Mouse (Mus musculus): ENCODE results near the gene Them5. TPM values are rescaled to one million over a fixed set of nuclear protein-coding genes. Genes with fewer than 3 reads are reported as not detected.

Them5 gene
- polyA plus RNA-seq, 1 experiment from 2014 or later: not detected

GRCm38 (mm10) chr3:94364154-94364526 lies 22.2 kb downstream of the Them5 start:
- 0 out of 2 replicates have a peak, but pooled peaks cover 3% of the 10 kb centered on the region for H3K4me1 ChIP-seq (replicated peaks; ENCODE audit: control insufficient read depth, insufficient read depth, low read length)
- WGBS: 3% methylated on average over 23 of the region's 23 CpGs
- H3K4me3 ChIP-seq (ENCODE audit: low read depth, low read length): peak overlapping the region; percentile 42
- H3K9ac ChIP-seq (ENCODE audit: low read length): peak overlapping the region; percentile 71
- H3K9me3 ChIP-seq (ENCODE audit: control insufficient read depth, low read length): no peaks in the 10 kb centered on the region
- peaks cover 19% of the 10 kb centered on the region for H3K27me3 ChIP-seq (replicated peaks; ENCODE audit: control insufficient read depth, insufficient read depth, low read length)
- H3K36me3 ChIP-seq (ENCODE audit: control insufficient read depth, insufficient read depth, low read length): no peaks in the 10 kb centered on the region
- no peak overlapping the region; the same call in 1 of the 2 replicates for H3K27ac ChIP-seq (ENCODE audit: low read depth)
- peak overlapping the region; percentile 74 for H3K4me2 ChIP-seq (ENCODE audit: low read length)
- DNase-seq (ENCODE audit: low spot score) (no peak), ATAC-seq (replicated peaks; ENCODE audit: low FRiP score, low TSS enrichment, low read depth) (peak; percentile 55)

GRCm38 (mm10) chr3:94366761-94367160 lies 24.9 kb downstream of the Them5 start:
- peak; percentile 38; the same call in 1 of the 2 replicates for ATAC-seq (replicated peaks; ENCODE audit: low FRiP score, low TSS enrichment, low read depth)
- no peak overlapping the region for H3K27ac ChIP-seq (ENCODE audit: low read depth)

GRCm38 (mm10) chr3:94367511-94367910 lies 25.6 kb downstream of the Them5 start:
- Histone ChIP-seq H3K36me3 (ENCODE audit: control insufficient read depth, insufficient read depth, low read length) (no peaks in the 10 kb centered on the region), H3K4me3 (ENCODE audit: low read depth, low read length) (no peak overlapping the region), H3K27me3 (replicated peaks; ENCODE audit: control insufficient read depth, insufficient read depth, low read length) (peaks cover 16% of the 10 kb centered on the region), H3K9ac (ENCODE audit: low read length) (no peak overlapping the region), H3K9me3 (ENCODE audit: control insufficient read depth, low read length) (no peaks in the 10 kb centered on the region), H3K4me1 (replicated peaks; ENCODE audit: control insufficient read depth, insufficient read depth, low read length) (peaks cover 8% of the 10 kb centered on the region; the same call in 1 of the 2 replicates), H3K27ac (ENCODE audit: low read depth) (no peak overlapping the region), H3K4me2 (ENCODE audit: low read length) (no peak overlapping the region)
- ATAC-seq (replicated peaks; ENCODE audit: low FRiP score, low TSS enrichment, low read depth): no peak
- DNase-seq (ENCODE audit: low spot score): no peak
- WGBS: 79% methylated on average over 6 of the region's 6 CpGs

More at GRCm38 (mm10) chr3:94366761-94367160, 24.9 kb downstream of the Them5 start:
- H3K9me3 ChIP-seq (ENCODE audit: control insufficient read depth, low read length): no peaks in the 10 kb centered on the region
- peak; percentile 91 for DNase-seq (ENCODE audit: low spot score)
- no peaks in the 10 kb centered on the region for H3K36me3 ChIP-seq (ENCODE audit: control insufficient read depth, insufficient read depth, low read length)
- no peak overlapping the region for H3K4me2 ChIP-seq (ENCODE audit: low read length)
- H3K4me1 ChIP-seq (replicated peaks; ENCODE audit: control insufficient read depth, insufficient read depth, low read length): peaks cover 7% of the 10 kb centered on the region; the same call in 1 of the 2 replicates
- 22% methylated on average over 3 of the region's 3 CpGs for WGBS
- H3K27me3 ChIP-seq (replicated peaks; ENCODE audit: control insufficient read depth, insufficient read depth, low read length): peaks cover 19% of the 10 kb centered on the region
- H3K9ac ChIP-seq (ENCODE audit: low read length): no peak overlapping the region
- no peak overlapping the region for H3K4me3 ChIP-seq (ENCODE audit: low read depth, low read length)

- H3K9me3 ChIP-seq (ENCODE audit: control insufficient read depth, low read length): no peaks in the 10 kb centered on the region
- no peaks in the 10 kb centered on the region for H3K36me3 ChIP-seq (ENCODE audit: control insufficient read depth, insufficient read depth, low read length)
- no peak overlapping the region for H3K4me2 ChIP-seq (ENCODE audit: low read length)
- 0 out of 2 replicates have a peak, but pooled peaks cover 13% of the 10 kb centered on the region for H3K27me3 ChIP-seq (replicated peaks; ENCODE audit: control insufficient read depth, insufficient read depth, low read length)
- no peak for ATAC-seq (replicated peaks; ENCODE audit: low FRiP score, low TSS enrichment, low read depth)
- no peak overlapping the region for H3K27ac ChIP-seq (ENCODE audit: low read depth)
- no peak overlapping the region for H3K4me3 ChIP-seq (ENCODE audit: low read depth, low read length)
- peaks cover 10% of the 10 kb centered on the region for H3K4me1 ChIP-seq (replicated peaks; ENCODE audit: control insufficient read depth, insufficient read depth, low read length)
- H3K9ac ChIP-seq (ENCODE audit: low read length): no peak overlapping the region
- WGBS: 63% methylated on average over 6 of the region's 6 CpGs
- no peak for DNase-seq (ENCODE audit: low spot score)
Measured at GRCm38 (mm10) chr3:94368631-94369030, 26.7 kb downstream of the Them5 start.

- ATAC-seq (replicated peaks; ENCODE audit: low FRiP score, low TSS enrichment, low read depth) (no peak), DNase-seq (ENCODE audit: low spot score) (no peak)
- Histone ChIP-seq H3K9me3 (ENCODE audit: control insufficient read depth, low read length) (no peaks in the 10 kb centered on the region), H3K36me3 (ENCODE audit: control insufficient read depth, insufficient read depth, low read length) (no peaks in the 10 kb centered on the region), H3K27me3 (replicated peaks; ENCODE audit: control insufficient read depth, insufficient read depth, low read length) (0 out of 2 replicates have a peak, but pooled peaks cover 6% of the 10 kb centered on the region), H3K4me1 (replicated peaks; ENCODE audit: control insufficient read depth, insufficient read depth, low read length) (peaks cover 13% of the 10 kb centered on the region), H3K27ac (ENCODE audit: low read depth) (no peak overlapping the region), H3K4me3 (ENCODE audit: low read depth, low read length) (no peak overlapping the region), H3K4me2 (ENCODE audit: low read length) (no peak overlapping the region), H3K9ac (ENCODE audit: low read length) (no peak overlapping the region)
- WGBS: 48% methylated on average over 2 of the region's 2 CpGs
Measured at GRCm38 (mm10) chr3:94369709-94370108, 27.8 kb downstream of the Them5 start.

GRCm38 (mm10) chr3:94371637-94372036 lies 29.7 kb downstream of the Them5 start:
- WGBS: 3% methylated on average over 11 of the region's 11 CpGs
- Histone ChIP-seq H3K27ac (ENCODE audit: low read depth) (no peak overlapping the region), H3K4me3 (ENCODE audit: low read depth, low read length) (no peak overlapping the region), H3K4me2 (ENCODE audit: low read length) (peak overlapping the region; percentile 36), H3K9ac (ENCODE audit: low read length) (no peak overlapping the region), H3K36me3 (ENCODE audit: control insufficient read depth, insufficient read depth, low read length) (no peaks in the 10 kb centered on the region), H3K4me1 (replicated peaks; ENCODE audit: control insufficient read depth, insufficient read depth, low read length) (peaks cover 13% of the 10 kb centered on the region), H3K9me3 (ENCODE audit: control insufficient read depth, low read length) (no peaks in the 10 kb centered on the region), H3K27me3 (replicated peaks; ENCODE audit: control insufficient read depth, insufficient read depth, low read length) (no peaks in the 10 kb centered on the region)
- DNase-seq (ENCODE audit: low spot score) (no peak), ATAC-seq (replicated peaks; ENCODE audit: low FRiP score, low TSS enrichment, low read depth) (peak; percentile 48; the same call in 1 of the 2 replicates)

GRCm38 (mm10) chr3:94372038-94372437 lies 30.1 kb downstream of the Them5 start:
- Histone ChIP-seq H3K9ac (ENCODE audit: low read length) (no peak overlapping the region), H3K27ac (ENCODE audit: low read depth) (no peak overlapping the region)

GRCm38 (mm10) chr3:94372641-94373040 lies 30.7 kb downstream of the Them5 start, which contains the start of gene Rorc:
Gene Rorc (plus strand): TSS chr3:94372794.
- H3K27ac ChIP-seq (ENCODE audit: low read depth): no peak within 1 kb of the TSS
- H3K9ac ChIP-seq (ENCODE audit: low read length): no peak within 1 kb of the TSS
- peak within 1 kb of the TSS; percentile 37 for H3K4me2 ChIP-seq (ENCODE audit: low read length)
- H3K27me3 ChIP-seq (replicated peaks; ENCODE audit: control insufficient read depth, insufficient read depth, low read length): no peaks in the 10 kb centered on the region
- no peak for DNase-seq (ENCODE audit: low spot score)
- H3K9me3 ChIP-seq (ENCODE audit: control insufficient read depth, low read length): no peaks in the 10 kb centered on the region
- WGBS: 23% methylated on average over 5 of the region's 5 CpGs
- H3K4me1 ChIP-seq (replicated peaks; ENCODE audit: control insufficient read depth, insufficient read depth, low read length): peaks cover 13% of the 10 kb centered on the region
- H3K36me3 ChIP-seq (ENCODE audit: control insufficient read depth, insufficient read depth, low read length): no peaks in the 10 kb centered on the region
- peak within 1 kb of the TSS; percentile 4; the same call in 1 of the 2 replicates for H3K4me3 ChIP-seq (ENCODE audit: low read depth, low read length)
- ATAC-seq (replicated peaks; ENCODE audit: low FRiP score, low TSS enrichment, low read depth): no peak

More at GRCm38 (mm10) chr3:94372038-94372437, 30.1 kb downstream of the Them5 start:
- H3K36me3 ChIP-seq (ENCODE audit: control insufficient read depth, insufficient read depth, low read length): no peaks in the 10 kb centered on the region
- no peak overlapping the region for H3K4me3 ChIP-seq (ENCODE audit: low read depth, low read length)
- DNase-seq (ENCODE audit: low spot score): no peak
- WGBS: 10% methylated on average over 3 of the region's 3 CpGs
- H3K27me3 ChIP-seq (replicated peaks; ENCODE audit: control insufficient read depth, insufficient read depth, low read length): no peaks in the 10 kb centered on the region
- no peak for ATAC-seq (replicated peaks; ENCODE audit: low FRiP score, low TSS enrichment, low read depth)
- peak overlapping the region; percentile 36 for H3K4me2 ChIP-seq (ENCODE audit: low read length)
- peaks cover 13% of the 10 kb centered on the region for H3K4me1 ChIP-seq (replicated peaks; ENCODE audit: control insufficient read depth, insufficient read depth, low read length)
- H3K9me3 ChIP-seq (ENCODE audit: control insufficient read depth, low read length): no peaks in the 10 kb centered on the region

- Histone ChIP-seq H3K9me3 (ENCODE audit: control insufficient read depth, low read length) (no peaks in the 10 kb centered on the region), H3K9ac (ENCODE audit: low read length) (no peak overlapping the region), H3K27ac (ENCODE audit: low read depth) (no peak overlapping the region), H3K27me3 (replicated peaks; ENCODE audit: control insufficient read depth, insufficient read depth, low read length) (no peaks in the 10 kb centered on the region), H3K36me3 (ENCODE audit: control insufficient read depth, insufficient read depth, low read length) (no peaks in the 10 kb centered on the region), H3K4me1 (replicated peaks; ENCODE audit: control insufficient read depth, insufficient read depth, low read length) (peaks cover 13% of the 10 kb centered on the region), H3K4me3 (ENCODE audit: low read depth, low read length) (0 out of 2 replicates have a peak overlapping the region, but pooled peaks have one; percentile 4), H3K4me2 (ENCODE audit: low read length) (peak overlapping the region; percentile 37)
- 6% methylated on average over 9 of the region's 10 CpGs for whole genome bisulfite sequencing
- 0 out of 2 replicates have a peak, but pooled peaks have one; percentile 9 for ATAC-seq (replicated peaks; ENCODE audit: low FRiP score, low TSS enrichment, low read depth)
- DNase-seq (ENCODE audit: low spot score): no peak
Measured at GRCm38 (mm10) chr3:94373090-94373489, 31.2 kb downstream of the Them5 start.
